Mouse (Mus musculus) brain, embryonic 14.5 days (tissue): ENCODE measurements around the gene Syf2.

ENCODE experiments used
- CTCF ChIP-seq: fragments of 200-500 bp; IDR thresholded peaks from 2 replicates; pipeline ENCODE4 v1.5.1; 2012; ENCODE audit warnings: inconsistent platforms, mild to moderate bottlenecking, moderate library complexity, borderline replicate concordance; ENCODE audit not compliant: insufficient read depth, insufficient read length; ENCODE audit errors: extremely low read depth
- POLR2A ChIP-seq: fragments of 200-500 bp; IDR thresholded peaks from 2 replicates; pipeline ENCODE4 v1.6.1; 2012; ENCODE audit warnings: mild to moderate bottlenecking, inconsistent platforms, borderline replicate concordance; ENCODE audit not compliant: poor library complexity, insufficient read depth, insufficient read length, severe bottlenecking; ENCODE audit errors: extremely low read depth

GRCm38 (mm10) chr4:134914122-134914863 is 16.4 kb upstream of the Syf2 start:
- TF ChIP-seq CTCF, result no peak
- no peak for TF ChIP-seq POLR2A
